Mouse (Mus musculus) ES-E14 (cell line): ENCODE data around the gene Pex7.

Experiments used
- CHD2 ChIP-seq: IDR thresholded peaks from 2 replicates; pipeline ENCODE4 v1.6.1; 2014; ENCODE audit warnings: mild to moderate bottlenecking, low read depth, low read length, inconsistent platforms
- HCFC1 ChIP-seq: IDR thresholded peaks from 2 replicates; pipeline ENCODE4 v1.6.1; 2012; ENCODE audit warnings: low read length, inconsistent platforms, borderline replicate concordance; ENCODE audit not compliant: insufficient read depth
- MAFK ChIP-seq: IDR thresholded peaks from 2 replicates; pipeline ENCODE4 v1.6.1; 2014; ENCODE audit warnings: mild to moderate bottlenecking, low read depth, low read length, inconsistent platforms; ENCODE audit not compliant: insufficient read depth
- ZC3H11A ChIP-seq: IDR thresholded peaks from 2 replicates; pipeline ENCODE4 v1.6.1; 2012; ENCODE audit warnings: low read depth, mild to moderate bottlenecking, inconsistent platforms, low read length, borderline replicate concordance
- ZNF384 ChIP-seq: IDR thresholded peaks from 2 replicates; pipeline ENCODE4 v1.6.1; 2012; ENCODE audit warnings: low read depth, low read length, inconsistent platforms

- TF ChIP-seq ZC3H11A (no peak), CHD2 (no peak), HCFC1 (no peak), MAFK (no peak), ZNF384 (no peak)
Measured at GRCm38 (mm10) chr10:19849771-19850365, 57.6 kb downstream of the Pex7 start.
